Mouse (Mus musculus): ENCODE measurements around the gene Smg6.

DNA sequence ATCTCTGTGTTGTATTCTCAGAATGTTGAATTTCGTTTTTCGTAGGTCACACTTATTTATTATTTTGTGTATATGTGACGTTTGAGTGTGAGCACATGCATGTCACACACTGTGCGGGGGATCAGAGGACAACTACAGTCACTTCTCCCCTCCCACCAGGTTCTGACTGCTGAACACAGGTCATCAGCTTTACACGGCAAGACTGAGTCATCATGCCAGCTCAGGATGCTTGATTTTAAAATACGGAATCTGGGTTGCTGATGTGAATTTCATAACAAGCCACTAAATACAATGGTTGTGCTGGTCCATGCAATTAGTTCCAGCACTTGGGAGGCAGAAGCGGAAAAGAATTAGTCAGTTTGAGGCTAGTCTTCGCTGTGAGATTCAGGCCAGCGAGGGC, 44.6 kb upstream of the Smg6 start:
- no peak for TF ChIP-seq POLR2A (IDR thresholded peaks at IDR 0.05; ENCODE audit: borderline replicate concordance, control insufficient read depth, low read depth, low read length)
- TF ChIP-seq CTCF (IDR thresholded peaks at IDR 0.05; ENCODE audit: control insufficient read depth, insufficient read depth, low read length), result no peak
